Mouse (Mus musculus) kidney, adult 11 months (tissue): ENCODE measurements around the gene Noxred1.
"Not testable (repeated sequence)": the region's sequence is repeated elsewhere in the genome, so short reads cannot be mapped to it uniquely, and the experiment has no call there.

Source experiments
- DNase-seq: peaks from one replicate; pipeline ENCODE4 v3.0.0; 2022

Noxred1 gene

GRCm38 (mm10) chr12:87226801-87227200 is 11.7 kb downstream of the Noxred1 start:
- no peak for DNase-seq

- no peak for DNase-seq
These were observed 13.6 kb downstream of the Noxred1 start for GRCm38 (mm10) chr12:87224950-87225349.

GRCm38 (mm10) chr12:87219362-87219761 is 19.2 kb downstream of the Noxred1 start:
- DNase-seq, result no peak

- no peak for DNase-seq
These were observed 20.9 kb downstream of the Noxred1 start for GRCm38 (mm10) chr12:87217596-87217995.

- no peak for DNase-seq
These were observed 22.5 kb downstream of the Noxred1 start for GRCm38 (mm10) chr12:87216053-87216452.

- DNase-seq, result no peak
These were observed 25.5 kb downstream of the Noxred1 start for GRCm38 (mm10) chr12:87212844-87213606.

GRCm38 (mm10) chr12:87205789-87206188 is 32.7 kb downstream of the Noxred1 start:
- DNase-seq, result not testable (repeated sequence)

GRCm38 (mm10) chr12:87201694-87202093 is 36.8 kb downstream of the Noxred1 start:
- no peak for DNase-seq

- peak; percentile 68 for DNase-seq
These were observed 38.5 kb downstream of the Noxred1 start, which contains the start of gene Tmed8 for GRCm38 (mm10) chr12:87199973-87200586. Gene Tmed8, minus strand, starts transcription at chr12:87200454.

GRCm38 (mm10) chr12:87199206-87199972 is 39.1 kb downstream of the Noxred1 start, which contains the start of gene Samd15:
Gene Samd15, plus strand, starts transcription at chr12:87199723.
- DNase-seq, result peak; percentile 16

GRCm38 (mm10) chr12:87198792-87199191 is 39.7 kb downstream of the Noxred1 start:
- no peak for DNase-seq

- DNase-seq, result no peak
These were observed 42.2 kb downstream of the Noxred1 start for GRCm38 (mm10) chr12:87196310-87196709.

GRCm38 (mm10) chr12:87195069-87195468 is 43.5 kb downstream of the Noxred1 start:
- DNase-seq, result no peak

- DNase-seq, result no peak
These were observed 45.5 kb downstream of the Noxred1 start for GRCm38 (mm10) chr12:87193008-87193407.

- DNase-seq, result no peak
These were observed 60.9 kb downstream of the Noxred1 start for GRCm38 (mm10) chr12:87177631-87178030.

GRCm38 (mm10) chr12:87175194-87175946 is 63.2 kb downstream of the Noxred1 start:
- DNase-seq, result no peak
